Mouse (Mus musculus) left cerebral cortex, adult 18-20 months (tissue): ENCODE measurements around the gene Cdc73. TPM values are rescaled to one million over a fixed set of nuclear protein-coding genes. Genes with fewer than 3 reads are reported as not detected.
A peak's percentile ranks its signal among the peaks of the same experiment; 100 is the strongest.
"Not testable (repeated sequence)": the region's sequence is repeated elsewhere in the genome, so short reads cannot be mapped to it uniquely, and the experiment has no call there.

Experiments used
- DNase-seq, 2 experiments: peaks; one replicate each; pipeline ENCODE4 v3.0.0; 2021 to 2022; ENCODE audit warnings: low spot score in 2 of 2, mixed read lengths in 1 of 2
- long read RNA-seq, 2 experiments: library from polyadenylated mRNA; stranded (forward); transcript quantifications; one replicate each; pipeline ENCODE4 v2.0.0; 2021
- total RNA-seq, 2 experiments: library from RNA; stranded (reverse); gene quantifications; 2 replicates each; pipeline ENCODE4 v1.2.3; 2021

The Cdc73 gene
- 10 to 100 TPM; 68.1 to 76.1 TPM for total RNA-seq
- long read RNA-seq, experiment 1, full-length matches to known transcripts: 19 of 26 reads
- long read RNA-seq, experiment 1, partial matches to known transcripts: 3 of 26 reads
- long read RNA-seq, experiment 1, other reads (novel, unspliced or antisense): 4 of 26 reads
- long read RNA-seq, experiment 2, full-length matches to known transcripts: 18 of 23 reads
- long read RNA-seq, experiment 2, partial matches to known transcripts: 1 of 23 reads
- long read RNA-seq, experiment 2, other reads (novel, unspliced or antisense): 4 of 23 reads

DNA sequence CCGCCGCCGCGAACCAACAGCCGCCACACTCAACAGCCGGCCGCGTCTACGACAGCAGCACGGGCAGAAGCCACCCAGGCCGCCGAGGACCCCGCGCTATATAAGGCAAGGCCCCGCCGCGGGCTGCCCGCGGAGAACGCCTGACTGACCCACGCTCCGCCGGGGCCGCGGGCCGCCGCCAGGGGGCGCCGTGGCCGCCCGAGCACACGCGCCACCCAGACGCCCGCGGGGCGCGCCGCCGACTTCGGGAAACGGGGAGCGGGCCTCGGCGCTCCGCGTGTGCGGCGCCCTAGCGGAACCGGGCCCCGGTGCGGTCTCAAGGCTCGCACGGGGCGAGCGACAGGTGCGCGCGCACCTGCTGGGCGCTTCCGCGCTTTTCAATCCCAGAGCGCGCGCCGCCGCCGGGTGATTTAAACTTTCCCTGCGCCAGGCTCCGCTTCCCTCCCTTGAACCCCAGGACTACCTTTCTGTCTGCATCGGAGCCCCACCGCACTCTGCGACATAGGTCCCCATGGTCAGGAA, at the start of gene Cdc73:
Gene Cdc73 (minus strand): TSS at position 153 of the 522 bp plus-strand sequence.
- peak; percentile 84 to 93 for DNase-seq

DNA sequence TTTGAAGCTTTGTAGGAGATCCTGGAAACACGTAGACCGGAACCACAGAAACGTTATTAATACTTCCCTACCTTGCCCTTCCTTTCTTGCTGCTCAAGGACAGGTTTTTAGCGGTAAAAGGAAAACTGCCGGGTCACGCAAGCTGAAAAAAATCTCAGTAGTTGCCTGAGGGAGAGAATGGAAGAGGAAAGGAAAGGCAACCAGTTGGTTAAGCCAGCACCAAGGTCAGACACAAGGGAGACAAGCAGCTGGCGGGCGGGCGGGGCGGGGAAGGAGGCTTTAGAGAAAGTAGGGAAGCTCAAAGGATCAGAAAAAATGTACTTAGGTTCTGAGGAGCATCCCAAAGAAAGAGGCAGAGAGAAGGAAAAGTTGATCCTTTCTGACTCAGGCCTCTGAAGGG, 43.2 kb upstream of the Cdc73 start:
- no peak for DNase-seq

- DNase-seq: no peak
These were observed 39.5 kb upstream of the Cdc73 start for GRCm38 (mm10) chr1:143742186-143742585.

DNA sequence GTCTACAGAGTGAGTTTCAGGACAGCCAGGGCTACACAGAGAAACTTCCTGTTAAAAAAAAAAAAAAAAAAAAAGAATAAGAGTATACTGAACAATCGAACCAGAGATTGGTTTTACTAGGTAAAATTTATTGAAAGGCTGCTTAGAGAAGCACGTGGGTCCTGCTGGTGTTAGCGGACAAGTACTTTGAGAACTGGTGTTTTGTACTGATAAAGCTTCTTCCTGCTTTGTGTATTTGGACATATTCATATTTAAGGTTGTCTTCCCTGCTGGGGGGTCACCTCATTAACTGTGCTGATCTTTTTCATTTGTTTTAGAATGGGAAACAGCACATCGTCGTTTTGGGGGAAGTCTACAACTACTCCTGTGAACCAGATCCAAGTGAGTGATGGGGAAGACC, 38.6 kb upstream of the Cdc73 start:
- no peak for DNase-seq

DNA sequence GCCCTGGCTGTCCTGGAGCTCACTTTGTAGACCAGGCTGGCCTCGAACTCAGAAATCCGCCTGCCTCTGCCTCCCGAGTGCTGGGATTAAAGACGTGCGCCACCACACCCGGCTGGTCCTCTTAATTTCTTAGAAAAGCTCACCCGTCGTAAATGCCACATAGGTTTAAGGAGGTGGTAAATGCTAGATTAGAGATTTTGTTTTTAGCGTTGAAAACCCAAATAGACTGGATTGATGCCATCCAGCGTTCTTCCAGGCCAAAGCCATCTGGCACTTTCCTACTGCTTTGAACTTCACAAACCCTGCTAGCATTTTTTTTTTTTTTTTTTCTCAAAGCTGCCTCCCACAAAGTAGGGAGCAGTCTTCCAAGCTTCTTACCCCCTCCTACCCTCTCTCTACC, 37.9 kb upstream of the Cdc73 start:
- peak; percentile 10 to 25 for DNase-seq

DNA sequence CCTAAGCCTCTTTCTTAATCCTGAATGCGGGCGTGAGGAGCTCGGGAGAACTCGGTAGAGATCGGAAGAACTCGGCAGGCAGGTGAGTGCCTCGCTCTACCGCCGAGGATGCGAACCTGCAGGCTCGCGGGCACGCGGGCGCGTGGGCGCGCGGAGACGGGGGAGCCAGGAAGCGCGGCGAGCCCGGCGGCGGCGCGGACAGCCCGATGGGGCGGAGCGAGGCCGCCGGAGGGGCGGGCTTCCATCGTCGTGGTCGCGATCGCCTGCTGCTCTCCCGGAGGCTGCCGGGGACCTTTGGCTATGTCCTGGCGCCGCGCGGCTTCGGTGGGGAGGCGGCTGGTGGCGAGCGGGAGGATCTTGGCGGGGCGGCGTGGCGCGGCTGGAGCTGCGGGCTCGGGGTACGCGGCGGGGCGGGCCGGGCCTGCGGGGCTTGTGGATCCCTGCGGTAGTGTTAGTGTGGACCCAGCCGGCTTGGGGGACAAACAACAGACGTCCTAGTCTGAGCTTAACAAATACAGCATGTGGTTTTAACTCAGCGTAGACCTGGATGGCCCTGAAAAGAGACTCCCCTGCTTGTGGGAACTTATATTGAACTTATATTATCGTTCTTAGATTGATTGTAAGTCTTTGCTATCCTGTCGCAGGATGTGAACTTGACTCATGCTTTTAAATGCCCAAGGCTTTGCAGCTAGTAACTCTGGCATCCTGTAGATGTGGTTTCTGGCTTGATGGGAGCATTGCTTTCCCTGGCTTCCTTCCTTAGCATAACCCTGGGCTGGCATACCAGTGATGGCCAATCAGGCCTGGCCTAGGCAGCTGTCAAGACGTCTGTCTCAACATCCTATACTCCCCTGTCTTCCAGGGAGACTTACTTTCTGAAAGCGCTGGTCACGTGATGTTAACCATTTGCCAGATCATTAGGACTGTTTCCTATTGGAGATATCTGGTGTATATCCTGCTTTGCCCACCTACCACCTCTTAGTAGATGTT, 37.0 kb upstream of the Cdc73 start:
- peak; percentile 90 to 92 for DNase-seq

GRCm38 (mm10) chr1:143738811-143739210, 36.1 kb upstream of the Cdc73 start:
- DNase-seq: no peak

- no peak for DNase-seq
These were observed 31.3 kb upstream of the Cdc73 start for GRCm38 (mm10) chr1:143733914-143734410.

DNA sequence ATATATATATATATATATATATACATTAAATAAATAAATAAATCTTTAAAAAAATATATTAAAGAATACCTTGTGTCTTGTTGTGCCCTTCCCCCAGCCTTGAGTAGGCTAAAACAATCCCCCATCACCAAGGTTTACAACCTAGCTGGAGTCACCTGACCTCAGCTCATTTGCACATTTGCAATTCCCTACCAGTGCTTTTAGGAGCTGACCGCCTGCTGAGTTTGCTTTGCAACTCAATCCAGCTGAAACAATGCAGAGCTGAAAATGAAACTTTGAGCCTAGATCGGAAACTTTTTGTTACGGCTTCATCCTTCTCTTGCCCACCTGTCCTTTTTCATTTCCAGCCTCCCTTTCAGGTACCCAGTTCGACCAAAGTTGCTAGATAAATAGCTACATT, 29.0 kb upstream of the Cdc73 start:
- DNase-seq: no peak

GRCm38 (mm10) chr1:143730899-143731298, 28.2 kb upstream of the Cdc73 start:
- no peak for DNase-seq

DNA sequence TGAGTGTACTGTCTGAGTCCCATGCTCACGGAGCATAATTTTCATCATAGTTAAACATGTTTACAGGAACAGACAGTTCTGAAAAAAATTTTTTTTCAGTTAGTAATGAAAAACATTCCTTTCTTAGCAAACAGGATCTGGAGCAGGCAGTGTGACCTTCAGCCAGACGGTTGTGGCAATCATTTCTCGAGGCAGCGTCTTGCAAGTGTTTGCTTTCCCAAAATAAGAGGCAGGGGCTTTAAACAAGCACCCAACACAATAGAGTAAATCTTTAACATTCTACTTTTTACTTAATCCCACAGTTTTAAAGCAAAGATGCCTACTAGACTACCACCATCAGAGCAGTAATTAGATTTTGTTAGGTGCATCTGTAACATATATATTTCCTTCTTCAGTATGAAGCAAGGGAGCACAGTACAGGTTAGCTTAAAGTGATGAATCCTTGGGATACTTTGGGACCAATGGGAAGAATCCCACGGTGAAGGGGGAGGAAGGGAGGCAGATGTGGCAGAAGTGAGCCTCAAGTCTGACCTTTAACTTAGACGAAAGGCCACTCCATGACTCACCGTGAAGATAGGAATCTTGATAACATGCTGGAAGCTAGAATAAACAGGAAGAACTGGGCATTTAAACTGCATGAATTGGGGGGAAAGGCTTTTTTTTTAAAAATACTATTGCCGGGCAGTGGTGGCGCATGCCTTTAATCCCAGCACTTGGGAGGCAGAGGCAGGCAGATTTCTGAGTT, 25.2 kb upstream of the Cdc73 start:
- no peak for DNase-seq

GRCm38 (mm10) chr1:143724456-143725064, 21.9 kb upstream of the Cdc73 start:
- no peak for DNase-seq

DNA sequence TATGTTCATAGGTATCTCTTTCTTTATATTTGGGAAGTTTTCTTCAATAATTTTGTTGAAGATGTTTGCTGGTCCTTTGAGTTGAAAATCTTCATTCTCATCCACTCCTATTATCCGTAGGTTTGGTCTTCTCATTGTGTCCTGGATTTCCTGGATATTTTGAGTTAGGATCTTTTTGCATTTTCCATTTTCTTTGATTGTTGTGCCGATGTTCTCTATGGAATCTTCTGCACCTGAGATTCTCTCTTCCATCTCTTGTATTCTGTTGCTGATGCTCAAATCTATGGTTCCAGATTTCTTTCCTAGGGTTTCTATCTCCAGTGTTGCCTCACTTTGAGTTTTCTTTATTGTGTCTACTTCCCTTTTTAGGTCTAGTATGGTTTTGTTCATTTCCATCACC, 13.3 kb upstream of the Cdc73 start, which contains the start of gene Glrx2:
Gene Glrx2 (plus strand): TSS at position 301 of the 400 bp plus-strand sequence.
- DNase-seq: not testable (repeated sequence)

GRCm38 (mm10) chr1:143710627-143710976, 7.9 kb upstream of the Cdc73 start:
- DNase-seq: no peak

GRCm38 (mm10) chr1:143709966-143710626, 7.4 kb upstream of the Cdc73 start:
- no peak for DNase-seq

DNA sequence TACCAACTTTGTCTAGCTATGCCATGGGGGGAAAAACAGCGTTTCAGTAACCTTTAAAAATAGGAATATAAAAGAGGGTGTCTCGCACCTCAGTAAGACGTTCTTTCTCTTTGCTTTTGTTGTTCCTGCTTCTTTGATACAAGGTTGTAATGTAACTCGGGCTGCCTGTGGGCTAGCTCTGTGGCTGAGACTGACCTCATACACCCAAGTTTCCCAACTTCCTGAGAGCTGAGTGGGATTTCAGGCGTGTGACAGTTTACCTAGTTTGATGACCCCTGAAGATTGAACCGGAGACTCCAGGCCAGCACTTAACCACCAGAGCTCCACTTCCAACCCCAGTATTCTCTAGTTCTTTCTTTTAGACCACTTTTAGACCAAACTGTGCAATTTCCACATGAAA, 5.7 kb upstream of the Cdc73 start:
- DNase-seq: no peak

DNA sequence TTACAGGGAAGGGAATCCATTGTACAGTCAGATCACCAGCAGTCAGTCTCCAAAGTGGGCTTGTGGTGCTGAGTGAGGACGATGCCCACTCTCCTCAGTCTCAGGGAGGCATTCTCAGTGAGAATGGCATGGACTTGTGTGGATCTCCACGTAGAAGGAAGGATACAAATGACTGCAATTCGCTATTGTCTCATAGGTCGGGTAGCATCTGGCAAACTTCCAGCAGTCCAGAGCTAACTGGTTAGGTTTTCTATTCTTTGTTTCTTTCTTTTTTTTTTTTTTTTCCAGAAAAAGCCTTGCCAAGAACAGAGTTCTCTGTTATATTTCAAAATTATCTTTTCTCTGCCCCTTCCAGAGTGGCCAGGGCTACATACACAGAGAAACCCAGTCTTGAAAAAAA, 4.3 kb upstream of the Cdc73 start:
- no peak for DNase-seq

DNA sequence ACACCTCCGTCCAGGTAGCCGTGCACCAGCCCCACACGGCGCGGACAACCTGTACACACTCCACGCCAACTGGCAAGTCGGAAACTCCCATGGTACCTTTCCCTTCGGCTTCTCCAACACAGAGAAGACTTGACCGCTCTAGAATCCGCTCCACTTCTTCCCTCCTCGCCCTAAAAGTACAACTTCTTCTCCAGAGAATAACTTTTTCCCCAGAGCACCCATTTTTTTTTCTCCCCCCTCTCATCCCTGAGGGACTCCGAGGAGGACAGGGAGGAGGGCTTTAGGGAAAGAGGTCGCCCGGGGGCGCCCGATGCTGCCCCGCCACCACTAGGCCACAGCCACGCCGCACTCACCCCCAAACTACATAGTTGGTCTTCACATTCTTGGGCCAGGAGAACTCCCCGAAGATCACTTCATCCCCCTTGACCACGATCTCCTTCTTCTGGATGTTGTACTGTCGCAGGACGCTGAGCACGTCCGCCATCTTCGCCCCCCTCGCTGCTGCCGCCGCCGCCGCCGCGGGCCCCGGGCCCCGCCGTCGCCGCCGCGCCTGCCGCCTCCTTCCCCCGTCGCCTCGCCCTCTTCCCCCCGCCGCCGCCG, 452 bp downstream of the Cdc73 start:
- DNase-seq: peak in 1 of 2 experiments; percentile 33

- DNase-seq: no peak
These were observed 957 bp downstream of the Cdc73 start for GRCm38 (mm10) chr1:143701736-143702135.

GRCm38 (mm10) chr1:143684849-143685248, 17.8 kb downstream of the Cdc73 start:
- DNase-seq: no peak
